Mouse (Mus musculus): ENCODE measurements at regions not wholly inside any gene's neighbourhood (a gene's known extent, or its start where the extent isn't known, plus 50 kb on each side); places are given as distances from the start of the nearest gene placed in this dataset.

- no peak for TF ChIP-seq CTCF (IDR thresholded peaks at IDR 0.05; ENCODE audit: extremely low read depth, insufficient read depth, low read length)
- no peak for TF ChIP-seq POLR2A (IDR thresholded peaks at IDR 0.05; ENCODE audit: extremely low read depth, insufficient read depth, low read length)
Measured at GRCm38 (mm10) chr17:68154879-68155278, 118.7 kb upstream of the L3mbtl4 start.

All from cortical plate, adult 2 months (tissue).